Mouse (Mus musculus) bone marrow macrophage, adult 2 months (primary cell): Measurements from ENCODE around the gene Sp2.

ENCODE experiments used
- CTCF ChIP-seq: IDR thresholded peaks from 2 replicates; pipeline ENCODE4 v1.5.1; 2012; ENCODE audit warnings: low read depth, mild to moderate bottlenecking, low read length, moderate library complexity
- POLR2A ChIP-seq: IDR thresholded peaks from 2 replicates; pipeline ENCODE4 v1.6.1; 2012; ENCODE audit warnings: mild to moderate bottlenecking, low read depth, low read length, borderline replicate concordance

GRCm38 (mm10) chr11:97024977-97025376 lies 42.2 kb upstream of the Sp2 start:
- TF ChIP-seq CTCF, result no peak
- TF ChIP-seq POLR2A, result no peak
